In genomic region chr19:46135297-46135696, GRCm38 (mm10) we compare ENCODE assay signal across 8 mouse cellular contexts. TPM values are rescaled to one million over a fixed set of nuclear protein-coding genes. Genes with fewer than 3 reads are reported as not detected.
DNase-seq lines count a peak whose midpoint lies in the region; ATAC-seq and TF ChIP-seq lines count a peak whose summit lies in the region.

No protein-coding gene starts in this region.

- peak overlapping the region; percentile 60 for H3K4me3 ChIP-seq in erythroblast, embryonic 14.5 days (replicated peaks)
- H3K4me3 ChIP-seq in heart, embryonic 12.5 days: peak overlapping the region; percentile 59
- peak overlapping the region; percentile 61 for H3K4me3 ChIP-seq in kidney, embryonic 16.5 days (ENCODE audit: low read length)

- H3K4me2 ChIP-seq in heart, embryonic 12.5 days: peak overlapping the region; percentile 99
- H3K4me2 ChIP-seq in kidney, embryonic 16.5 days (replicated peaks; ENCODE audit: low read depth, low read length): peak overlapping the region; percentile 100

- H3K27me3 ChIP-seq in erythroblast, embryonic 14.5 days (ENCODE audit: control insufficient read depth): peaks cover 99% of the 10 kb centered on the region
- H3K27me3 ChIP-seq in heart, embryonic 12.5 days (replicated peaks): peaks cover 80% of the 10 kb centered on the region
- H3K27me3 ChIP-seq in kidney, embryonic 16.5 days (ENCODE audit: insufficient read depth, low read length): peaks cover 86% of the 10 kb centered on the region

- TF ChIP-seq CTCF in brain, embryonic 14.5 days (IDR thresholded peaks at IDR 0.05; ENCODE audit: borderline replicate concordance, extremely low read depth, insufficient read depth, insufficient read length): peak; percentile 99

- peak; percentile 46; the same call in 1 of the 2 replicates for ATAC-seq in heart, embryonic 12.5 days (ENCODE audit: insufficient number of reproducible peaks, low FRiP score)
- ATAC-seq in kidney, embryonic 16.5 days (ENCODE audit: low FRiP score, low TSS enrichment): peak; percentile 66
- peak; percentile 77 for ATAC-seq in monocyte, adult 5-6 weeks (replicated peaks; ENCODE audit: insufficient number of reproducible peaks, low FRiP score, low TSS enrichment, poor library complexity, severe bottlenecking)

- no peaks in the 10 kb centered on the region for H3K36me3 ChIP-seq in erythroblast, embryonic 14.5 days (ENCODE audit: control insufficient read depth)
- no peaks in the 10 kb centered on the region for H3K36me3 ChIP-seq in heart, embryonic 12.5 days
- H3K36me3 ChIP-seq in kidney, embryonic 16.5 days (ENCODE audit: insufficient read depth, low read length): no peaks in the 10 kb centered on the region

- peak overlapping the region; percentile 67; the same call in 1 of the 2 replicates for H3K9ac ChIP-seq in heart, embryonic 12.5 days
- H3K9ac ChIP-seq in kidney, embryonic 16.5 days (replicated peaks; ENCODE audit: low read length): no peak overlapping the region

- 4% methylated on average over 12 of the region's 12 CpGs for WGBS in heart, embryonic 12.5 days
- WGBS in kidney, embryonic 16.5 days: under 1% methylated on average over 12 of the region's 12 CpGs

- no peak overlapping the region for H3K27ac ChIP-seq in heart, embryonic 12.5 days (ENCODE audit: poor library complexity, severe bottlenecking)
- no peak overlapping the region for H3K27ac ChIP-seq in kidney, embryonic 16.5 days (ENCODE audit: low read length)

- peaks cover 31% of the 10 kb centered on the region for H3K4me1 ChIP-seq in erythroblast, embryonic 14.5 days (ENCODE audit: control insufficient read depth)
- H3K4me1 ChIP-seq in heart, embryonic 12.5 days (replicated peaks): peaks cover 34% of the 10 kb centered on the region
- peaks cover 29% of the 10 kb centered on the region for H3K4me1 ChIP-seq in kidney, embryonic 16.5 days (ENCODE audit: insufficient read depth, low read length)

- no peaks in the 10 kb centered on the region; the same call in 1 of the 2 replicates for H3K9me3 ChIP-seq in erythroblast, embryonic 14.5 days (ENCODE audit: control insufficient read depth, low read length)
- no peaks in the 10 kb centered on the region for H3K9me3 ChIP-seq in heart, embryonic 12.5 days (replicated peaks)
- no peaks in the 10 kb centered on the region for H3K9me3 ChIP-seq in kidney, embryonic 16.5 days (ENCODE audit: low read length)

- DNase-seq in B cell, adult 2 months: peak; percentile 93
- peak; percentile 94 for DNase-seq in brain, embryonic 14.5 days (ENCODE audit: low read depth)
- DNase-seq in liver: peak; percentile 87
- peak; percentile 78 to 82 for DNase-seq in spleen, postnatal 36 days (ENCODE audit: low spot score in 2 of 2)

- no peak for TF ChIP-seq POLR2A in brain, embryonic 14.5 days (IDR thresholded peaks at IDR 0.05; ENCODE audit: borderline replicate concordance, extremely low read depth, insufficient read depth, insufficient read length, poor library complexity, severe bottlenecking)

RNA-seq across cellular contexts. Expression of gene Elovl3, which starts 3.6 kb away (rescaled TPM):
- polyA plus RNA-seq in brain, embryonic 14.5 days (2012; rRNA removed): not detected in 2 replicates
- polyA plus RNA-seq in erythroblast, embryonic 14.5 days (2012): 0.02 TPM in 1 of 2 replicates, not detected in the other
- polyA plus RNA-seq in heart, embryonic 12.5 days (2016; fragmentation: Nextera tagmentation; extraction: Ambion mirVana): not detected in 2 replicates
- not detected in 2 replicates for polyA plus RNA-seq in kidney, embryonic 16.5 days (2015; fragmentation: Nextera tagmentation; extraction: Ambion mirVana)
- not detected in 3 replicates for total RNA-seq in monocyte, adult 5-6 weeks (2017)

RNA-seq across cellular contexts. Expression of gene Pitx3, which starts 12.8 kb away (rescaled TPM):
- 2.6 and 2.7 TPM in 2 replicates for polyA plus RNA-seq in brain, embryonic 14.5 days (2012; rRNA removed)
- polyA plus RNA-seq in erythroblast, embryonic 14.5 days (2012): not detected in 2 replicates
- polyA plus RNA-seq in heart, embryonic 12.5 days (2016; fragmentation: Nextera tagmentation; extraction: Ambion mirVana): 1.0 and 2.2 TPM in 2 replicates
- polyA plus RNA-seq in kidney, embryonic 16.5 days (2015; fragmentation: Nextera tagmentation; extraction: Ambion mirVana): 0.26 TPM in 1 of 2 replicates, not detected in the other
- not detected in 3 replicates for total RNA-seq in monocyte, adult 5-6 weeks (2017)

RNA-seq across cellular contexts. Expression of gene Gbf1, which starts 17.0 kb away (rescaled TPM):
- polyA plus RNA-seq in brain, embryonic 14.5 days (2012; rRNA removed): 94.8 and 106 TPM in 2 replicates
- polyA plus RNA-seq in erythroblast, embryonic 14.5 days (2012): 23.8 and 31.8 TPM in 2 replicates
- 53.5 and 54.1 TPM in 2 replicates for polyA plus RNA-seq in heart, embryonic 12.5 days (2016; fragmentation: Nextera tagmentation; extraction: Ambion mirVana)
- polyA plus RNA-seq in kidney, embryonic 16.5 days (2015; fragmentation: Nextera tagmentation; extraction: Ambion mirVana): 40.5 and 43.0 TPM in 2 replicates
- total RNA-seq in monocyte, adult 5-6 weeks (2017): 41.0 to 56.7 TPM (median 55.5 TPM) in 3 replicates

RNA-seq across cellular contexts. Expression of gene Nolc1, which starts 59.6 kb away (rescaled TPM):
- 41.4 and 54.5 TPM in 2 replicates for polyA plus RNA-seq in brain, embryonic 14.5 days (2012; rRNA removed)
- 3.1 and 3.4 TPM in 2 replicates for polyA plus RNA-seq in erythroblast, embryonic 14.5 days (2012)
- polyA plus RNA-seq in heart, embryonic 12.5 days (2016; fragmentation: Nextera tagmentation; extraction: Ambion mirVana): 56.2 and 60.3 TPM in 2 replicates
- polyA plus RNA-seq in kidney, embryonic 16.5 days (2015; fragmentation: Nextera tagmentation; extraction: Ambion mirVana): 85.7 and 93.2 TPM in 2 replicates
- total RNA-seq in monocyte, adult 5-6 weeks (2017): 30.2 to 54.5 TPM (median 30.5 TPM) in 3 replicates
